Mouse (Mus musculus): ENCODE measurements around the gene Hmgb2.
"Not testable (repeated sequence)": the region's sequence is repeated elsewhere in the genome, so short reads cannot be mapped to it uniquely, and the experiment has no call there.

The Hmgb2 gene

DNA sequence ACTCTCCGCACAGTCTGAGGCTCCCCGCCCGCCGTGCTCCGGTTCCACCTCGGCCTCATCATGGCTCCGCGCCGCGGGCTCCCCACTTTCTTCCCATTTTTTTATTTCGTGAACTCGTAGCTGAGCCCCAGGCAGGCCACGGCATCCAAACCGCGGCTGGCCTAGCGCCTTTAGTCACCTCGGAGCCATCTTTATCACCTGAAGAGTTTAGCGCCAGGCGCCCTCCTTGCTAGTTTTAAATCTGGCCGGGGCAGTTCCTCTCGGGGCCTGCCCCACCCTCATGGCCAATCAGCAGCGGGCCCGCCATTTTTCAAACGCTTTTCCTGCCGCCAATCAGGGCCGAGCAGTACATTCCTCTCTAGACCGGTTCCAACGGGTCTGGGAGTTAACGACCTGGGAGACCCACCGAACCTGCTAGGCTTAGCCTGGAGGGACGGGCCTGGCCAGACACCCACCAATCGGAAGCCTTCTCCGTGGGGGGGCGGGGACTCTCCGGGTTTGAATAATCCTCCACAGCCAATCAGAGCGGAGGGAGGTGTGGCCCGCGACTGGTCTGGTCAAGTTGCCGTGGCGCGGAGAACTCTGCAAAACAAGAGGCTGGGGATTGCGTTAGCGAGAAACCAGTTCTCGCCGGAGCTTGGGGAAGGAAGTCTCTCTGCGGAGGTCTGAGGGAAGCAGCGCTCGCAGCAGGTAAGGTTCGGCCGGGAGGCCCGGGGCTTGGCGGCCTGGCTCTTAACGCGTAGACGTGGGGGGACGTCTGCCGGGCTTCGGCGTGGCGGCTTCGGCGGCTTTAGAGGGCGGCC lies at the start of gene Hmgb2:
Gene Hmgb2 (plus strand): TSS at position 592 of the 803 bp plus-strand sequence.
- in situ Hi-C loops (cut with MboI, MseI): no loop called here

DNA sequence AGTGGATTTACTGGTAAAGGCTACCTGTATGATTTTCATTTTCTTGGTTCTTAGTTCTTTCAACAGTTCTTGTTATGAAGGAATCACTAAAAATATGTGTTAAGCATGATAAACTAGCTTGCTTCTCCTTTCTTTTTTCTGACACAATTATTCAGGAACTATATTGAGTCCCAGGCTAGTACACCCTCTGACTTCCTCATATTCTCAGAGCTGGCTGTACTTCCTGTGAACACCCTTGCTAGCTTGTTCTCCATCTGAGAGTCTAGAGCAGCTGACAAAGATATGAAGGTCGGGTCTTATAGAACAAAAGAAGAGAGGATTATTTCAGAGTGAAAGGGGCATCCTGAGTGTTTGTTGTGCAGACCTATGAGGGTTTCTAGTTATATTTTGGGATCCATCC lies 48.9 kb upstream of the Hmgb2 start:
- in situ Hi-C loops (cut with MboI, MseI): no loop called here

DNA sequence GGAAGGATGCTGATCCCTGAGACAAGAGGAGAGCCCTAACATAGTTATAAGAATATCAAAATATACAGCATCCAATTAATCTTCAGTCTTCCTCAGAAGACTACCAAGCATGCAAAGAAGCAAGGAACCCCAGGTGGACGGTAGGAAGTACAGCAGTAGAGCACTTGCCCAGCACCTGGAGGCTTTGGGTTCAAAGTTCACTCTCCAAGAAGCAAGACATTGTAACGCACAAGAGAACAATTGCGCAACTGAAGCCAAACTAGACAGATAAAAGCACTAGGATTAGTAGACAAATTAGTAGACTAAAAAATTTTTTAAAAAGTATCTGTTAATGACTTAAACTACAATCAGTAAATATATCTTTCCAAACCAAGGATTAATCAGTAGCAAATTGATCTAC lies 48.0 kb upstream of the Hmgb2 start:
- in situ Hi-C loops (cut with MboI, MseI): no loop called here

DNA sequence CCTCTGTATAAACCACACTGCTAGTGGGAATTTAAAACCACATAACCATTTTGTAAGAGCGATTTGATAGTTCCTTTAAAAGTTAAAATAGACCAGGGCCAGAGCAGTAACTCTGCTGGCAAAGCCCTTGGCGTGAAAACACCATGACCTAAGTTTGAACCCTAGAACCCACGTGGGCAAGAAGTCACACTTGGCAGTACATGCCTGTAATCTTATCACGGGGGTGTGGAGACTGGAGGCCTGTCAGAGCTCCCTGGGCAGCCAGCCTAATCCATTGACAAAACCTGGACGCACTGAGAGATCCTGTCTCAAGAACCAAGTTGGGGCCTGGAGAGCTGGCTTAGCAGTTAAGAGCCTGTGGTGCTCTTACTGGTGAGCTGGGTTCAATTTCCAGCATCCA lies 43.1 kb upstream of the Hmgb2 start:
- in situ Hi-C loops (cut with MboI, MseI): no loop called here

DNA sequence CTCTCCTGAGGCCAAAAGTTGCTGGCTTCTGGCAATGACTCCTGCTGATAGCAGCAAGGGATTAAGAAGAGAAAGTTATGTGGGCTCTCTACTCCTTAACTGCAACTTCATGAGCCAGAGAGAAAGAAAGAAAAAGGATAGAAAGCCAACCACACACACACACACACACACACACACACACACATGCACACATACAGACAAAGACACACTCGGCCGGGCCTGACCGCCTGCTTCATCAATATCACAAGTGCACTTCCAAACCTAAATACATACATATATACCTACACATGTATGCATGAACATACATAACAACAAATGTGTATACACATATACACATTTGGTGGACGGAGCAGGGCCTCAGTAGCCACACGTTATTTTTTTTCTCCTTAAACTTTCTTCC lies 40.8 kb upstream of the Hmgb2 start:
- in situ Hi-C loops (cut with MboI, MseI): loop anchor here (5.0 kb wide), 1 partner anchor 39 kb away; no protein-coding TSS in a partner anchor

DNA sequence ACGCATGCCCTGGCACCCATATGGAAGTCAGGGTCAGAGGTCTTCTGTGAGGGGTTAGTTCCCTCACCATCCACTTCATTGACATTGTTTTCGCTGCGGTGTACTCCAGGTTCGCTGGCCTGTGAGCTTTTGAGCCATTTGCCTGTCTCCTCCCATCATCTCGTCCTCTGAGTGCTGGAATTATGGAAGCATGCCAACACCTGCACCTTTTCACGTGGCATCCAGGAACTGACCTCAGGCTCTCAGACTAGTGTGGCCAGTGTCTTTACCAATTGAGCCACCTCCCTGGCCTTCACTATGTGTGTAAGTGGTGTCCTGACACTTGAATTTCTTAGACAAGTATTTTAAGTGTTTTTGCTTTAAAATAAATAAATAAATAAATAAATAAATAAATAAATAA lies 38.0 kb upstream of the Hmgb2 start:
- in situ Hi-C loops (cut with MboI, MseI): loop anchor here (5.0 kb wide), 1 partner anchor 41 kb away; no protein-coding TSS in a partner anchor

DNA sequence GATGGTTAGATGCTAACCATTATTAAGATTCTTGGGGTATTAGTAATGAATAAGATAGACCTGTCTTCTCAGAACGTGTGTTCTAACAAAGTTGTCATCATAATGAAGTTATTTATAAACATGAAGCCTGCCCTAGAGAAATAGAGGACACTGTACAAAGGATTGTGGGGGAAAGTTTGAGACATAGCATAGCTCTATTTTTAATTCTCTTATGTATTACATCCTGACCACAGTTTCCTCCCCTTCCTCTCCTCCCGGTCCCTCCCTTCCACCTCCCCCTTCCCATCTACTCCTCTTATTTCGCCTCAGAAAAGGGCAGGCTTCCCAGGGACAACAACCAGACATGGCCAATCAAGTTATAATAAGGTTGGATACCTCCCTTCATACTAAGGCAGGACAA lies 33.3 kb upstream of the Hmgb2 start:
- in situ Hi-C loops (cut with MboI, MseI): no loop called here

DNA sequence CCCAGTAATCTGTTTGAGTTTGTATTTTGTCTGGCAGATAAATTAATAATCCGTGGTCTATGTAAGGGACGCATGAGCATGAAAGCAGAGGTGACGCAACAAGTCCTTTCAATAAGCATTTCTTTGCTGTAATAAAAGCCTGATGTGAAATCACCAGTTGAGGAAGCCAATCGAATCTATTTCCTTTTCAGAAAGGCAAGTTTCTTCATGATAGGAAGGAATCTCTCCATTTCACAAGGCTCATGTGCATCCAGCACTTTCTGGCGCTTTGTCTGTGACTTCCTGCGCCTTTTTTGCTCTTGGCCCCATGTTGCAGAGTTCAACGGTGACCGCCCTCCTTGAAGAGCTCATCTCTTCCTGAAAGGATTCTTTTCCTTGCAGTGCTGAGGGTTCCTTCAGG lies 32.0 kb upstream of the Hmgb2 start:
- in situ Hi-C loops (cut with MboI, MseI): no loop called here

DNA sequence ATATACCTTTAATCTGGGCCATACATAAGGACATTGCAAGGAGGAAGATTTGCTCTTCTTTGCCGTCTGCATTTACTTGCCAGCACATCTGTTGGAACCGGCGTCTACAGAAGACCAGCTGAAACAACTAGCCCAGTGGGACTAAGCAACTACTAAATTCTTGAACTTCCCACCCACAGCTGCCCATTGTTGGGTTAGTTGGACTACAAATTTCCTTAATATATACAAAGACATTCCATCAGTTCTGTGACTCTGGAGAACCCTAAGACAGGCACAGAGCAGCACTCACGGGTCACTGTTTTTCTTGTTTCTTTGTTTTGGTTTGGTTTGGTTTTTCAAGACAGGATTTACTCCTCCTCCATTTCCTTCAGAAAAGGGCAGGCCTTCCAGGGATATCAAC lies 31.1 kb upstream of the Hmgb2 start:
- in situ Hi-C loops (cut with MboI, MseI): no loop called here

DNA sequence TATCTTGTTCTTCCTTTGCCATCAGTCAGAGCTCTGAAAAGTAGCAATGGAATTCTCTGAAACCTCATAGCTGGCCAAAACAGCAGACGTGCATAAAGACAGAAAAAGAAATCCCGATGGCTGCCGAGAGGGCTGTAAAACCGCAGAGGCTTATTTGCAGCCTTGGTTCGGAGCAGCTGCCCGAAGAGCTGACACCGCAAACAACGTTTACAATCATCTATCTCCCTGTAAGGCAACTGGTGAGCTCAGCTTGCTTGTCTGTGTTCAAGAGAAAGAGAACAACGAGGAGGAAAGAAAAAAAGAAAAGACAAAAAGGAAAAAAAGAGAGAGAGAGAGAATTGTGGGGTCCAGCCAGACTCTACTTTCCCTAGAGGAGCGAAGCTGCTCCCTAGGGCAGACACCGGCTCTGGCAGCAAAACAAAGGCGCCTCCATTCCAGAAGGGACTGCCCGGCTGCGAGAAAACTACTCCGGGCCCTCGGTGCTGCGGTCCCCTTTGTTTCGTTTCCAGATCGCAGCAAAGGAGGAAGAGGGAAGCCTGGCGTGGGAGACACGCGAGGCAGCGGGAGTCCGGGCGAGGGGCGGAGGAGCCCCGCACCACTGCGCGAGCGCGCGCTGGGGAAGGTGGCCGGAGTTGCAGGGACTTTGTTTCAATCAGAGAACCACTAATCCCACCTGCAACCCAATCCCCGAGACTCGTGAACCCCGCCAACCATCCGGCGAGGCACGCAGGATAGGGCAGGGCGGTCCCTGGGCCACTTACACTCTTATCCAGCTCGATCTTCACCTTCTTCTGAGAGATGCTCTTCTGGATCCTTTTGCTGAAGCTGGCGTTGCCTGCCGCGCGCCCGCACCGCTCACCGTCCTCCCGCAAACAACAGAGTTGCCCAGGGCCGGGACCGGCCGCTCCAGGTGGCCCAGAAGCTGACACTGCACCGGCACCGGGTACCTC lies 24.9 kb upstream of the Hmgb2 start:
- in situ Hi-C loops (cut with MboI, MseI): no loop called here

DNA sequence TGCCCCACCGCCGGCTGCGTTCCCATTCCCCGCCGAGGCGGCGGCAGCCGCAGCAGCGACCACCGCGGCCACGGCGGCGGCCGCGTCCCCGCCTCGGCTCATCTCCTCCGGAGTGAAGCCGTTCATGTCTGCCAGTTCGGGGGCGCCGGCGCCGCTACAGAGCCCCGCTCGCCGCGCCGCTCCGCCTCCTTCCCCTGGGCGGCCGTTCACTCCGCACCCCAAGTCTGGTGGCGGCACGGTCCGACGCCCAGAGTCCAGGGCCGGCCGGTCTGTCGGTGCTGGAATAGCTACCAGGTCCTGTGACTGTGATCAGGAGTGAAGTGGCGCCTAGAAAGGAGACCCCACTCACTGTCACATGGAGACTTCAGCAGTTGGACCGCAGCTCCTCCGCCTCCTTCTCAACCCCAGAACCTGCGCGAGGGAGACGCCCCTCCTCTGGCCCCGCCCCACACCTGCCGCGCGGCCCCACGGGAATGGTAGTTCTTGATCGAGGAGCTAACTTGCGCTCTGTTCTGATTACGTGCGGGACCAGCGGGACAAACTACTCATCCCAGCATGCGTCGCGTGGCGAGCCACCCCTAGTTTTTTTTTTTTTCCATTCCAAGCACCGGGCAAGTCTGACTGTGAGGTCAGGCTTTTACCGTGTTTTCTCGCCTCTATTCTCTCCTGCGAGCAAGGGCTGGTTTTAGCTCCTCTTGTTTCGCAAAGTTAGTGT lies 24.1 kb upstream of the Hmgb2 start, which contains the start of gene Sap30:
Gene Sap30 (minus strand): TSS at position 420 of the 715 bp plus-strand sequence.
- in situ Hi-C loops (cut with MboI, MseI): no loop called here

DNA sequence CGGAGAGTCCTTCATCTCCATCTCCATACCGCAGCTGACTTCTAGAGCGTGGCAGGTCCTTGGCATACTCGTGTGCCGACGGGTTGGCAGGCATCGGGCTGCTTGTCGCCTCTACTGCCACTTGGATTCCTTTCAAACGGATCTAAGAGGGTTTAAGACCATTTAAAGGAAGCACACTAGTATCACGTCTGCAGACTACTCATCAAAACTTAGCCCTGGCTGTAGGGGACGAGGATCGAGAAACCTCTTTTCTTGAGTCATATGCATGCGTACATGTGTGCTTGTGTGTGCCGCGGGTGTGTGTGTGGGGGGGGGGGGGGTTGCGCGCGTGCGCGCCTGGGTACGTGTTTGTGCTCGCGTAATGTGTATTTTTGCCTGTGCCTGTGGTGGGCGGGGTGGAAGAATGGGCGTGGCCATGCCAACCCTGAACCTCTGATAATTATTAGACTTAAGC lies 23.4 kb upstream of the Hmgb2 start:
- in situ Hi-C loops (cut with MboI, MseI): no loop called here

DNA sequence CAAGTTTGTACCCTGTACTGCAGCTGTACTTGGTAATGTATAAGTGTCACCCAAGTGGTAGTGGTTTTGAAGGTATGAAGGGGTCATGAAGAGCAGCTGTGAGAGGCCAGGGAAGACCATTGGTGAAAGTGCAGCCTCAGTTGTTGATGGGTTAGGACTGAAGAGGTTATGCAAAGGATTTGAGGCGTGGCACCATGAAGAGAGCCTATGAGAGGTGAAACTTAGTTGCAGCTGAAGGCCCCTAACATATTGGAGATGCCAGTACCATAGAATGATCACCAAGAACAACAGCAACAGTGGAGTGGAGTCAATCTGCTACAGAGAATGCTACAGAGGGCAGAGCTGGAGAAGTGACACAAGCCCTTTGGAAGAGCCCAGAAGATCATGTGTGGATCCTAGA lies 22.3 kb upstream of the Hmgb2 start:
- in situ Hi-C loops (cut with MboI, MseI): no loop called here

DNA sequence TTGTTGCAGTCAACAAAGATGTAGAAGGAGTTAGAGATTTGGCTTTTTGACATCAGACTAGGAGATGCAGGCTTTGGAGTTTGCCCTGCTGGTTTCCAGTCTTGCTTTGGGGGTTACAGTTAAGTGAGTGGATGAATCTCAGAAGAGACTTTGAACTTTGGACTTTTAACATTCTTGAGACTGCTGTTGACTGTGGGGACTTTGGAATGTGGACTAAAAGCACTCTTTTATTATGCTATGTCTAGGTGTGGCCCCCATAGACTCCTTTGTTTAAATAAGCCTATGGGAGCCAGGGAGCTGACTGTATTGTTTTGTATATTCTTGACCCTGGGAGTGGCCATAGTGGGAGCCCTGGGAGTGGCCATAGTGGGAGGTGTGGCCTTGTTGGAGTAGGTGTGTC lies 21.8 kb upstream of the Hmgb2 start:
- in situ Hi-C loops (cut with MboI, MseI): no loop called here

DNA sequence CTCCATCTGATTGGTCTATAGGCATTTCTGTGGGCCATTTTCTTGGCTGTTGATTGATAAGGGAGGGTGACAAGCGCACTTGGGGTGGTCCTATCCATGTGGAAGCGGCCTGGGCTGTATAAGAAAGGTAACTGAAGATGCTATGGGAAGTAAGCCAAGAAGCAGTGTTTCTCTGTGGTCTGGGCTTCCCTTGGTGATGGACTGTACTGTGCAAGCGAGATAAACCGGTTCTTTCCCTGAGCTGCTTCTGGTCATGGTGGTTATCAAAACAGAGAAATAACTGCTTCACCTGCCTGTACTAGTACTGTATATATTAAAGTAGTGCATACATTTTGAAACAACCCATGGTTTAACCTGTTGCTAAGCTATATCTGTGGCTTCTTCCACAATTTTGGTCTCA lies 19.8 kb upstream of the Hmgb2 start:
- in situ Hi-C loops (cut with MboI, MseI): no loop called here

DNA sequence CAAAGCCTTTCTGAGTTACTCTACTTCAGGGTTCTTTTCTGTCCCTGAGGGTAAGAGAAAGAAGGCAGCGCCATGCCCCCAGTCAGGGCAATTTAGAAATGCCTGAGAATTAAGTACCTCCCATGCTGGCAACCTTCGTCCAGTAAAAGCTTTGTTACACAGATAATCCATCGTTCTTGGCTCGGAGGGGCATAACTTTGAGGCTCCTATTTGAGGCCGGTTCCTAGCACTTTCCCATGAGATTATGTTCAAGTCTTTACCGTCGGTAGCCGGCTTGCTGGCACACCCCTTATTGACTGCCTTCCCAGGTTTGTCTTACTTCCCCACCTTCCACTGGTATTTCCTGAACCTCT lies 13.2 kb upstream of the Hmgb2 start:
- in situ Hi-C loops (cut with MboI, MseI): no loop called here

DNA sequence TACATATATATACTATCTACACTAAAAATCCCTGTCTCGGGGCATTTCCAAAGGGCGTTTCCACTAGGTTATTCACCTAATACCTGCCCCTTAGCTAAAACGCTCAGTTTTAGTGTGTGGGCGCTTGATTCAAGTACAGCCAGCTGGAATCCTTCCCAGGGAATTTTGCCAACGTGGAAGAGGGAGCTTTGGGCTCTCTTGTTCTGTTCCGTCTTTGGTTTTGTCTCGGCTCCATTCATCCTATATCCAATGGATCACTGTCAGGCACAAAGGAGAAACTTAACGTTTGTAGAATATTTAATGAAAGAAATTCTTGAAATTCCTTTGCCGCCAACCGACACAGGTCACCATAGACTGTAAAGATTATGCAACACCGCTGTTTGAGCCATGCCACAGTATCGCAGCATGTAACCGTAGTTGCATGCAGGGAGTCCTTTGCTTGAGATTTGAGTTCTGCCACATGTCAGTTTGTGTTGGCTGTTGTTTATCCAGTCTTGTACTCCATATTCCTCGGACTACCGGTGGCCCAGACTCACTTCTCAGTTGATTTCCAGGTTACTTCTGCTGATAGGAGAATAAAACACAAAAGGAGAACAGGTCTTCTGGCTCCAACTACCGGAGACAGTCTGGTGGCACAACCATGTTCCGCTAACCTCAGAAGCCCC lies 12.7 kb upstream of the Hmgb2 start:
- in situ Hi-C loops (cut with MboI, MseI): no loop called here

DNA sequence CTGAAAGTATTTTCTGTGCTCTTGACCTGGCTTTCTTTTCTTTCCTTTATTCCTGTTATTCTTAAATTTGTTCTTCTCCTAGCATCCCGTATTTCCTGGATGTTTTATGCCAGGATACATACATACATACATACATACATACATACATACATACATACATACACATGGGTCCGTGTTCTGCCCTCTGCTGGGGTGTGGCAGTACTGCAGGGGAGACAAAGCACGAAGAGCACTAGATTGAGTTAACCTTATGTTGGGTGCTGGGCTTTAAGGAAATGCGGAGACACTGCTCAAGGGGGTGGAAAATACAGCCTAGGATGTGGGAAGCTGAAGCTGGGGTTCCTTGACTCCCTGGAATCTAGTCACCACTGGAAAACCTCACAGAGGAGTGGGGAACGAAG lies 8.1 kb upstream of the Hmgb2 start:
- in situ Hi-C loops (cut with MboI, MseI): no loop called here

DNA sequence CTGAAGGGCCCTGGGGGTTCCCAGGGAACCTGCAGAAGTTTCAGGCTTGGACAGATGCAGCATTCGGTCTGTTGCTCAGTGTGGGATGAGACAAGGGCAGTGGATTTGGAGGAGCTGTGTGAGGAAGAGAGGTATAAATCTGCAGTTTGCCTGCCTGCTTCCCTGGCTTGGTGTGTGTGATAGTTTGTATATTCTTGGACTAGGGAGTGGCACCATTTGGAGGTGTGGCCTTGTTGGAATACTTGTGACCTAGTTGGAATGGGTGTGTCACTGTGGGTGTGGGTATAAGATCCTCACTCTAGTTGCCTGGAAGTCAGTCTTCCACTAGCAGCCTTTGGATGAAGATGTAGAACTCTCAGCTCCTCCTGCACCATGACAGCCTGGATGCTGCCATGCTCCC lies 6.2 kb upstream of the Hmgb2 start:
- in situ Hi-C loops (cut with MboI, MseI): not testable (repeated sequence)

DNA sequence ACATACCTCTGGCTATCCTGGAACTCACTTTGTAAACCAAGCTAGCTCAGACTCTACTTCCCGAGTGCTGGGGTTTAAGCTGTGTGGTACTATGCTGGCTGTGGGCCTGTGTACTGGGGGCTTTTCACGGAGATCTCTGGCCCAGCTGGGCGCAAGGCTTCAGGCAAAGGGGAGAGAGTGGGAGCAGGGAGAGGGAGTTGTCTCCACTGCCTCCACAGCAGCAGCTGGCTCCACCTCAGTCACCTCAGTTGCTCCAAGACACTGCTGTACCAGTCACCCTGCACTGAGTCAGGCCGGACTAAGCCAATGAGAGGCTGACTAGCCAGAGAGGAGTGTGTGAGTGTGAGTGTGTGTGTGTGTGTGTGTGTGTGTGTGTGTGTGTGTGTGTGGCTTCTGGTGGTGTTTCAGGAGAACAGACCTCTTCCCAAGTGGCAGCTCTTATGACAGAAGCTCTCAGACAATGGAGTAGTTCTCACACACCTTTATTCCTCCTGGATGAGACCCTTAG lies 4.1 kb upstream of the Hmgb2 start:
- in situ Hi-C loops (cut with MboI, MseI): no loop called here

DNA sequence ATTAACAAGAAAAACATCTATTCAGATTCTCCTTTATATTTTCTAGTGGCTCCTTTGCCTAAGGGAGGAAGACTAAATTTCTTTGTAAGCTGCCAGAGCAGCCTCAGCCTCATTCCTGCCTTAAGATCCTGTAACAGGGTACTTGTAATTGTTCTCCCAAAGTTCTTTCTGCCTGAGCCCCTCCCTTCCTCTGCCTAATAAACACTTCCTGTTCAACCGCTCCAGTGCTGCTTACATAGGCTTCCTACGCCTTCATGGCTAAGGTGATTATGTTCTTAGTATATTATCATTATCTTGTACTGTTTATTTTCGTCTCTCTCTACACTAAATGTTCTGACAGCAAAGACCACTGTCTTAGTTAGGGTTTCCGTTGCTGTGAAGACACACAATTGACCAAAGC lies 3.0 kb upstream of the Hmgb2 start:
- in situ Hi-C loops (cut with MboI, MseI): no loop called here

Data from T-helper 1 cell (primary cell).